Mouse (Mus musculus): ENCODE results near the gene Rhog. TPM values are rescaled to one million over a fixed set of nuclear protein-coding genes. Genes with fewer than 3 reads are reported as not detected.

Rhog gene
- 30.6 and 31.5 TPM in 2 replicates for polyA plus RNA-seq (2012; rRNA removed)

GRCm38 (mm10) chr7:102255954-102256353 lies at the start of gene Rhog:
TSS of gene Rhog (minus strand) at chr7:102256054.

GRCm38 (mm10) chr7:102267601-102268394 lies 11.9 kb upstream of the Rhog start, which contains the start of gene Stim1:
TSS of gene Stim1 (plus strand) at chr7:102267806.

GRCm38 (mm10) chr7:102209756-102210721 lies 45.8 kb downstream of the Rhog start, which contains the start of the genes Nup98 and Pgap2:
TSS of gene Nup98 (minus strand) at chr7:102210176.
TSS of gene Pgap2 (plus strand) at chr7:102210208.

Other genes starting within 250 kb of the Rhog start
- 31.9 and 35.6 TPM in 2 replicates for gene Il18bp, start 237.4 kb downstream of the Rhog start, polyA plus RNA-seq (2012; rRNA removed)
- gene Rnf121, start 190.6 kb downstream of the Rhog start, polyA plus RNA-seq (2012; rRNA removed): 17.7 and 20.7 TPM in 2 replicates
- 8.8 and 12.2 TPM in 2 replicates for gene Xndc1, start 190.5 kb downstream of the Rhog start, polyA plus RNA-seq (2012; rRNA removed)
- 1.00 and 1.0 TPM in 2 replicates for gene Xntrpc, start 190.3 kb downstream of the Rhog start, polyA plus RNA-seq (2012; rRNA removed)
- 0.10 TPM in 1 of 2 replicates, not detected in the other for gene Trpc2, start 172.9 kb downstream of the Rhog start, polyA plus RNA-seq (2012; rRNA removed)
- gene Art1, start 154.3 kb downstream of the Rhog start, polyA plus RNA-seq (2012; rRNA removed): 0.02 and 0.07 TPM in 2 replicates
- 0.02 and 0.10 TPM in 2 replicates for gene Art5, start 146.6 kb downstream of the Rhog start, polyA plus RNA-seq (2012; rRNA removed)
- gene Chrna10, start 139.2 kb downstream of the Rhog start, polyA plus RNA-seq (2012; rRNA removed): 0.01 TPM in 1 of 2 replicates, not detected in the other
- gene Nup98, start 45.9 kb downstream of the Rhog start, polyA plus RNA-seq (2012; rRNA removed): 5.9 and 6.5 TPM in 2 replicates
- gene Pgap2, start 45.8 kb downstream of the Rhog start, polyA plus RNA-seq (2012; rRNA removed): 19.6 and 20.5 TPM in 2 replicates
- 10.8 and 12.6 TPM in 2 replicates for gene Stim1, start 11.8 kb upstream of the Rhog start, polyA plus RNA-seq (2012; rRNA removed)
- gene Rrm1, start 185.6 kb upstream of the Rhog start, polyA plus RNA-seq (2012; rRNA removed): 46.4 and 47.7 TPM in 2 replicates
- not detected in 2 replicates for gene Olfr543, start 225.6 kb upstream of the Rhog start, polyA plus RNA-seq (2012; rRNA removed)
- not detected in 2 replicates for gene Olfr544, start 232.3 kb upstream of the Rhog start, polyA plus RNA-seq (2012; rRNA removed)
- not detected in 2 replicates for gene Olfr545, start 243.5 kb upstream of the Rhog start, polyA plus RNA-seq (2012; rRNA removed)